Mouse (Mus musculus) embryonic fibroblast, embryonic 13.5 days (primary cell): Measurements from ENCODE around the gene Fam20b. TPM values are rescaled to one million over a fixed set of nuclear protein-coding genes. Genes with fewer than 3 reads are reported as not detected.

Experiments
- H3K27ac ChIP-seq: 2 replicates; pipeline ENCODE4 v1.5.1; 2012; ENCODE audit warnings: low read length, control low read depth, inconsistent platforms; ENCODE audit not compliant: insufficient read depth
- H3K4me1 ChIP-seq: 2 replicates; pipeline ENCODE4 v1.6.1; 2011; ENCODE audit warnings: low read length; ENCODE audit not compliant: control insufficient read depth, insufficient read depth
- H3K4me3 ChIP-seq: 2 replicates; pipeline ENCODE4 v1.5.1; 2011; ENCODE audit warnings: mild to moderate bottlenecking, control low read depth, low read length; ENCODE audit not compliant: insufficient read depth
- CTCF ChIP-seq: IDR thresholded peaks from 2 replicates; pipeline ENCODE4 v1.5.1; 2011; ENCODE audit warnings: mild to moderate bottlenecking, control low read depth, low read length, moderate library complexity, borderline replicate concordance; ENCODE audit not compliant: insufficient read depth
- POLR2A ChIP-seq: IDR thresholded peaks from 2 replicates; pipeline ENCODE4 v1.6.1; 2011; ENCODE audit warnings: low read depth, mild to moderate bottlenecking, control low read depth, low read length, moderate library complexity
- polyA plus RNA-seq: library from polyadenylated mRNA; stranded (reverse); fragments of >200 nt; gene quantifications from 2 replicates; pipeline ENCODE4 v1.2.4, GENCODE M21; 2011; ENCODE audit warnings: low read depth; ENCODE audit not compliant: missing spikeins, insufficient read length

Fam20b gene
- polyA plus RNA-seq, 1 experiment: 39.8 TPM

DNA sequence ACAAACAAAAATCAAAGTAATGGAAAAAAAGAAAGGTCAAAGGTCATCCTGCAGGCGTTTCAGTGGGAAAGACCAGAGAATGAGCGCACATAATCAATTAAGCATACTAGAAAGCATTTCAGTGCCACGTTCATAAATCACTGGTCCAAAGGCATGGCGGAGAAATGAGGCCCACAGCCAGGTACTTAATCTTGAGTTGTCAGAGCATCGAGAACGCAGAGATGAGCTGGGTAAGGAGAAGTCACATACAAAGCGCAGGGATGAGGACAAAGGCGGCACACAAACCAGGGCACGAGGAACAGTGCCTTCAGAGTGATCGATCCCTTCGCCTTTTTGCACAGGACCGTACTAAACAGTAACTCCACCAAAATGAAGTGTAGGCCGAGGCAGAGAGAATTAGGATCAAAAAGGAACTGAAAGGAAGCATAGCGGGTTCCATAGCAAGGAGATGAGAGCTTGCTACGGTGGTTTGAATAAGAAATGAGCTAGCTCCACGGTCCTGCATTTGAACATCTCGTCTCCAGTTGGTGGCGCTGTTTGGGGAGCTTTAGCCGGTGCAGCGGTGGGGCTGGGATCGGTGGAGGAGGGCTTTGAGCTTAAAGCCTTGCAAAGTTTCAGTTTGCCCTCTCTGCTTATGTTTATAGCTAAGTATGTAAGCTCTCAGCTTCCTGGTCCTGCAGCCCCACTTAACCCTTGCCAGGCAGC, 33.3 kb upstream of the Fam20b start:
- TF ChIP-seq POLR2A: no peak
- peak; percentile 65; the same call in 1 of the 2 replicates for TF ChIP-seq CTCF
- H3K4me3 ChIP-seq: no peak overlapping the region; the same call in 1 of the 2 replicates
- H3K4me1 ChIP-seq: no peaks in the 10 kb centered on the region; the same call in 1 of the 2 replicates
- no peak overlapping the region for H3K27ac ChIP-seq

DNA sequence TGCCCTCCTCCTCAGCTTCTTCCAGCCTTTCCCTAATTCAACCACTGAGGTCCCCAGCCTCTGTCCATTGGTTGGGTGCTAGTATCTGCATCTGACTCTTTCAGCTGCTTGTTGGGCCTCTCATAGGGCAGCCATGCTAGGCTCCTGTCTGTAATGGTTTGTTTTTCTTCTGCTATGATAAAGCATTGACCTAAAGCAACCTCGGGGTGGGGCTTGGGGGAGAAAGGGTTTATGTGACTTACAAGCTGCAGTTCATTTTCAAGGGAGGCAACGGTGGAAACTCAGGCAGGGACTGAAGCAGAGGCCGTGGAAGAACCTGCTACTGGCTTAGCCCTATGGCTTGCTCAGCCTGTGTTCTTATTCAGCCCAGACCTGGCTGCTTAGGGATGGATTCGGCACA, 31.4 kb upstream of the Fam20b start:
- no peak for TF ChIP-seq POLR2A
- TF ChIP-seq CTCF: no peak
- no peak overlapping the region for H3K4me3 ChIP-seq
- H3K4me1 ChIP-seq: no peaks in the 10 kb centered on the region; the same call in 1 of the 2 replicates
- no peak overlapping the region for H3K27ac ChIP-seq

DNA sequence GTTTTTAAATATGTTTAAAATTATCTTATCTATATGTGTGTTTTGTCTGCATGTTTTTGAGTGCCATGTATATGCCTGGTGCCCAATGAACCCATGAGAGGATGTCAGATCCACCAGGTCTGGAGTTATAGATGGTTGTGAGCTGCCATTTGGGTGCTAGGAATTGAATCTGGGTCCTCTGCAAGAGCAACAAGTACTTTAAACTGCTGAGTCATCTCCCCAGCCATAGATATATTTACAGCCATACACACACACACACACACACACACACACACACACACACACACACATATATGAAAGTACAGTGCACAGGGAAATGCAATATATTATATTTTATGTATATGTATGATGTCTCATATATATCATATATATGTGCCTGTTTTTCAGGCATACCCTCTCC, 30.2 kb upstream of the Fam20b start:
- no peak overlapping the region for H3K4me3 ChIP-seq
- H3K4me1 ChIP-seq: no peaks in the 10 kb centered on the region; the same call in 1 of the 2 replicates
- no peak overlapping the region for H3K27ac ChIP-seq
- TF ChIP-seq POLR2A: no peak
- no peak for TF ChIP-seq CTCF

- Histone ChIP-seq H3K4me1 (no peaks in the 10 kb centered on the region), H3K4me3 (no peak overlapping the region), H3K27ac (no peak overlapping the region)
- no peak for TF ChIP-seq CTCF
- no peak for TF ChIP-seq POLR2A
These were observed 29.6 kb upstream of the Fam20b start for GRCm38 (mm10) chr1:156748435-156749005.

DNA sequence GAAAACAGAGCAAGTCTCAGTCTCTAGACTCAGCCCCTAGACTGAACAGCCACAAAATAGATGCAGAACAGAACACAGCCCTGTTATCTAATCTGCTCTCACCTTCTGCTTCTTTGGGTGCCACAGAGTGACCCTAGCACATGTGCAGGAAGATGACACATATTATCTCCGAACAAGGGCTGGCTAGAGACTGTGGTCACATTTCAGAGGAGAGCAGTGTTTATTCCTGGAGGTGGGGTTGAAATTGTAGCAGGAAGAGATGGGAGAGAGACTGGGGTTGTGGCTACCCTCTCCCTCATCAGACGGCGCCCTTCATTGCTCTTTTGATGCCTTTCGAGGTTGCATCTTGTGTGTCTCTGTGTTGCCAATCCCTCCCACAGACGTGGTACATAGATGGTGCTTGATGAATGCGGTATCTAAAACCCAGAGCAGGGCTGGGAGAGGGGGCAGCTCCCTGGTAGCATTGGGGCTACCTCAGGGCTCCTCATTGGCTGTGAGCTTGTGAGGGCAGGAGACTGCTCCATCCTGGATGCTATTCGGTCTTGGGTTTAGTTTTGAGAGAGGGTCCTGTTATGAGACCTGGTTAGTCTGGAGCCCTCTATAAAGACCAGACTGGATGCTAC, 26.4 kb upstream of the Fam20b start:
- Histone ChIP-seq H3K4me1 (no peaks in the 10 kb centered on the region), H3K27ac (no peak overlapping the region), H3K4me3 (no peak overlapping the region)
- no peak for TF ChIP-seq CTCF
- no peak for TF ChIP-seq POLR2A

- TF ChIP-seq CTCF (peak; percentile 70; the same call in 1 of the 2 replicates), POLR2A (no peak)
- H3K27ac ChIP-seq: no peak overlapping the region
These were observed 22.9 kb upstream of the Fam20b start for GRCm38 (mm10) chr1:156741482-156742411.

DNA sequence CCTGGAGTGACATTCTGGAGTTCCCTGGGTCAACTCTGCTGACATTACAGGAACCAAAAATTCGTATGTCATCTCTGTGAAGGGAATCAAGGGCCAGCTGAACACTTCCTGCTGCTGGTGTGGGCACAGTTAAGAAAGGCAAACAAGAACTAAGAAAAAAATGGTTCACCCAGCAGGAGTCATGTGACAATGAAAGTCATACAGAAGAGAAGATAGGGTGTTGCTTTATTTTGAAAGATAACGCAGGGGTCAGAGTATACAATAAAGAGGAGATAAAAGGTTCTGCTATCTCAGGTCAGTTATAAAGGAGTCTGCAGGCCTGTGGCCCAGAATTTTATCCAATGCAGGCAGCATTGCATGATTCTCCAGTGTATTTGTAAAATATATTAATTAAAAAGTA, 16.9 kb upstream of the Fam20b start:
- Histone ChIP-seq H3K4me1 (no peaks in the 10 kb centered on the region), H3K4me3 (no peak overlapping the region), H3K27ac (no peak overlapping the region)
- TF ChIP-seq POLR2A (no peak), CTCF (no peak)

More at GRCm38 (mm10) chr1:156741482-156742411, 22.9 kb upstream of the Fam20b start:
- no peak overlapping the region for H3K4me3 ChIP-seq
- no peaks in the 10 kb centered on the region for H3K4me1 ChIP-seq

DNA sequence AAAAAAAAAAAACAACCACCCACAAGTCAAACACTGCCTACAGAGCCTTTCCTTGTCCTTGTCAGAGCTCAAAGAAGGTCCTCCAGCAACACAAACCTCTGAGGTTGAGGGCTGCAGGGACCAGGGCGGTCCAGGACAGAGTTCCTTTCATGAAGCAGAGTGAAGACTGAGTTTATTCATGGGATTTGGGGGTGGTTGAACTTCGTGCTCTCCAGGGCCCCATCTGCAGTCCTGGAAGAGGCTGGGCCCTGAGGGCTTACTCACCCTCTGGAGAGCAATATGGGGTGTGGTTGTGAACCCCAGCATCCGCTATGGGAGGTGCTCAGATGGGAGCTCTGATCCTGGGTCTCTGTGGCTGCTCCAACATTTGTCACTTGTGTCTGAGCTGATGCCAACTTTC, 15.1 kb upstream of the Fam20b start:
- TF ChIP-seq POLR2A (no peak), CTCF (no peak)
- no peak overlapping the region for H3K4me3 ChIP-seq
- H3K4me1 ChIP-seq: no peaks in the 10 kb centered on the region
- no peak overlapping the region for H3K27ac ChIP-seq

DNA sequence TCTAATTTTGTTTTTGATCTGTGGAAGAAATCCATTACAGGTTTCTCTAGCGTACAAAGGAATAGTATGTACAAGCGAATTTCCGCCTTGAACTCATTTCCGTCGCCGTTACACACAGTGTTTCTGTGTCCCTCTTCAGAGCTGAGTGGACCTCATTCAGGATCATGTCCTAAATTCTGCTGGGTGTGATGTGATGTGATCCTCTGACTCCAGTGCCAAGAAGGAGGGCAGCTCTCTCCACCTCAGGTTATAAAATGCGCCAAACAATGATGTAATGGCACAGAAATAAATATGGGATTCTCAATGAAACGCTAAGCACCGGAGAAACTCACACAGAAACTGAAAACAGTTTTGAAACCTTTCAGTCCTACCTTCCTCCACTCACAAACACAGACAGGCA, 14.7 kb upstream of the Fam20b start:
- Histone ChIP-seq H3K4me1 (no peaks in the 10 kb centered on the region), H3K4me3 (no peak overlapping the region), H3K27ac (no peak overlapping the region)
- TF ChIP-seq CTCF (no peak), POLR2A (no peak)

DNA sequence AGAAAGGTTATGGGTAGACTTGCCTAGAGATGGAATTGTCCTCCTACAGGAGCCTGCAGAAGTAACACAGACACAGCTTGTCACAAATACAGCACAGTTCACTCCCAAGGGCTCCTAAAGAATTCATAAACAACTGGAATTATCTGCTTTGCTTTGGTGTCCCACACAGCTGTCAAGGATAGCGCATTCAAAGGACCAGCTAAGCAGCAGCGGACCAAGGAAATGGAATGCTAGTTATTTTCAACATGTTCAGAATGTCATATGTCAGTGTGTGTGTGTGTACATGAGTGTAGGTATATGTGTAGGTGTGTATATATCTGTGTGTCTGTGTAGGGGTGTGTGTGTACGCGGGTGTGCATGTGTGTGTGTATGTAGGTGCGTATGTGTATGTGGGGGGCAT, 14.1 kb upstream of the Fam20b start:
- H3K27ac ChIP-seq: no peak overlapping the region
- TF ChIP-seq POLR2A (no peak), CTCF (no peak)
- H3K4me3 ChIP-seq: no peak overlapping the region
- no peaks in the 10 kb centered on the region for H3K4me1 ChIP-seq
